Mouse (Mus musculus): ENCODE results near the gene Hps6.
A peak's percentile ranks its signal among the peaks of the same experiment; 100 is the strongest.

The Hps6 gene

DNA sequence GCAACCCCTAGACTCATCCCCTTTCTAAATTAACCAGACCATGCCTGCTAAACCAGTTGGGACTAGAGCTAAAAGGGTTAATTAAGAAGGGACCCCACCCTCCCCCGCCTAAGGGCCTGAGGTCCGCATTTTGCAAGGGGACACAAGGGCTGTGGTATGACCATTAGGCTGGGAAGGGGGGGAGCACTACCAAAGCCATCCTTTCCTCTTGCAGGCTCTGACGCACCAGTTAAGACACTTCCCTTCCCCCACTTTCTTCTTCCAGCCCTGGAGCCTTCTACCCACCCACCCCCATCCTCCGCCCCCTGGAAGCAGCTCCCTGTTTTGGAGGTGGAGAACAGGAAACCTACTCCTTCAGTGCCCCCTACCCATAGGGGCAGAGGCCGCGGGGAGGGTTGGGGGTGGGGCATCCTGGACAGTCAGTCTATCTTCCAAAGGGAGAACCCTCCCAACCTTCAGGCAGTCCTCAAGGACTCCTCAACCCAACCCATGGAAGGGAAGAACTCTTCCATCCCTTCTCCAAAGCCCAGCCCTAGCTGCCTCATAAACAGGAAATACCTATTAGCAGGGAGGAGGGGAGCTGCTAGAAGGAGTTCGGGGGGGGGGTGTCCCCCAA is 42.5 kb downstream of the Hps6 start:
- peak; percentile 36 for DNase-seq (ENCODE audit: low spot score)

DNA sequence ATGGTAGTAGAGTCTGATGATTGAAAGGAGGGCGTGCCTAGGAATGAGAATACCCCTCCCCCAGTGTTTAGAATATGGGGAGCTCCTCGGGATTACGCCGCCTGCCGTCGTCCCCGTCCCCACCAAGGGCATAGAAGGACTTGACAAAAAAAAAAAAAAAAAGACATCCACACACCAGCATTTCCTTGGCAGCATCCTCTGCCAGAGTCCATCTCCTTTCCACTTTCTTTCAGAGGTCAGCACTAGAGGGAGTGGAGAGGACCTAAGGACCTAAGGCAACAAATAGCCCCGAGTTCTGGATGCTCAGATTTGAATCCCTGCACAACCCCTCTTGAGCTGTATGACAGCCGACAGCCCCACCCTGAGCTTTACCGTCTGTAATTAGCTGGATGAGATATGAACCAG is 43.3 kb downstream of the Hps6 start:
- no peak for DNase-seq (ENCODE audit: low spot score)

DNA sequence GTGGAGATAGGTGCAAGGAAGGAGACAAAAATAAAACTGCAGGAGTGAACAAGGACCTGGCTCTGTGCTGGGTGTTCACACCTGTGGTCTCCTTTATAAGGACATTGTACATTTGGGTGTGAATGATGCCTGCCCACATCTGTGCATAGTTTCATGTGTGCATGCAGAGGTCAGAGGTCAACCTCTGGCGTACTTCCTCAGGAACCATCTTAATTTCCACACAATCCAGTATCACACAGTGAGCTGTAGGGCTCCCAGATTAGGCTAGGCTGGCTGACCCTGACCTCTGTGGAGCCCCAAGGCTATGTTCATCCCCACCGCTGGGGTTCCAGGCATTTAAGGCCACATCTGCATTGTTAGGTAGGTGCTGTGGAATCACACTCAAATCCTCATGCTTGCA is 44.1 kb downstream of the Hps6 start:
- DNase-seq (ENCODE audit: low spot score), result no peak

- no peak for DNase-seq (ENCODE audit: low spot score)
Observed at GRCm38 (mm10) chr19:46049129-46049528, 45.8 kb downstream of the Hps6 start.

DNA sequence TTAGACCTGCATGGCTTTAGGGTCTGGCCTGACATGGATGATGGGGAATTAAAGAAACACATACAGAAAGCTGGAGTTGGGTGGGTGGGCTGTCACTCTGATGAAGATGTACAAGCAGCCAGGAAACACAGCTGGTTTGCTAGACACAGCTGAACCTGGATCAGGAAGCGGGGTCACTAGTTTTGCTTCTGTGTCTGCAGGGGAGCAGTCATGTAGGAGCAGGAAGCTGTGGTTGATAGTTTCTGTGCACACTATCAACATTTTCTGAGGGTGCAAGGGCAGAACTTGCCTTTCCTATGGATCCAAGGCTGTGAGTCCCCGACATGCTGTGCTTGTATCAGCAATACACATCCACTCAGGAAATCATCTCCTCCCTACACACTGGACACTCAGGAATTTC is 47.2 kb downstream of the Hps6 start:
- no peak for DNase-seq (ENCODE audit: low spot score)
